Mouse (Mus musculus) limb, embryonic 14.5 days (tissue): Measurements from ENCODE around the gene Scd2. TPM values are rescaled to one million over a fixed set of nuclear protein-coding genes. Genes with fewer than 3 reads are reported as not detected.

Experiments used
- ATAC-seq: fragments of 200-750 bp; cut with Nextera tagmentation; 2 replicates; pipeline ENCODE4 v1.8.0; 2017; ENCODE audit warnings: low read depth, moderate number of reproducible peaks, moderate TSS enrichment; ENCODE audit not compliant: low FRiP score
- DNase-seq: peaks from one replicate; pipeline ENCODE4 v3.0.0-alpha.2; 2015; ENCODE audit warnings: low spot score
- H3K27ac ChIP-seq: fragments of 300-500 bp; sonication (generic); replicated peaks from 2 replicates; pipeline ENCODE4 v1.5.1; 2014; ENCODE audit warnings: low read depth, mild to moderate bottlenecking, low read length, moderate library complexity, mixed read lengths
- H3K27me3 ChIP-seq: fragments of 300-500 bp; sonication (generic); 2 replicates; pipeline ENCODE4 v1.6.1; 2014; ENCODE audit warnings: low read length, mixed read lengths; ENCODE audit not compliant: control insufficient read depth, insufficient read depth
- H3K36me3 ChIP-seq: fragments of 300-500 bp; sonication (generic); 2 replicates; pipeline ENCODE4 v1.6.1; 2014; ENCODE audit warnings: mild to moderate bottlenecking, low read length, moderate library complexity, mixed read lengths; ENCODE audit not compliant: control insufficient read depth, insufficient read depth
- H3K4me1 ChIP-seq: fragments of 300-500 bp; sonication (generic); 2 replicates; pipeline ENCODE4 v1.6.1; 2014; ENCODE audit warnings: antibody characterized with exemption, low read length, mixed read lengths; ENCODE audit not compliant: control insufficient read depth, insufficient read depth
- H3K4me2 ChIP-seq: fragments of 300-500 bp; sonication (generic); replicated peaks from 2 replicates; pipeline ENCODE4 v1.6.1; 2014; ENCODE audit warnings: low read depth, mild to moderate bottlenecking, low read length, moderate library complexity; ENCODE audit not compliant: severe bottlenecking
- H3K4me3 ChIP-seq: fragments of 300-500 bp; sonication (generic); replicated peaks from 2 replicates; pipeline ENCODE4 v1.5.1; 2014; ENCODE audit warnings: low read length
- H3K9ac ChIP-seq: fragments of 300-500 bp; sonication (generic); 2 replicates; pipeline ENCODE4 v1.6.1; 2014; ENCODE audit warnings: mild to moderate bottlenecking, low read depth, low read length, moderate library complexity; ENCODE audit not compliant: severe bottlenecking
- H3K9me3 ChIP-seq: fragments of 300-500 bp; sonication (generic); 2 replicates; pipeline ENCODE4 v1.6.1; 2016; ENCODE audit warnings: low read length; ENCODE audit not compliant: control insufficient read depth
- POLR2A ChIP-seq: fragments of 200-500 bp; IDR thresholded peaks from 2 replicates; pipeline ENCODE4 v1.8.0; 2012; ENCODE audit warnings: inconsistent platforms, mild to moderate bottlenecking, moderate library complexity, borderline replicate concordance; ENCODE audit not compliant: insufficient read depth, insufficient read length; ENCODE audit errors: extremely low read depth
- WGBS: fragments of 180-500 bp; shearing (Covaris S2); extraction: QIAGEN DNeasy Blood & Tissue Kit; methylation state at CpG from one replicate; pipeline ENCODE4 v1.1.7; 2014; 5-methylcytosine and 5-hydroxymethylcytosine counted together
- polyA plus RNA-seq, 2 experiments: library from polyadenylated mRNA; depleted of rRNA in 1 of 2; stranded (reverse) in 1 of 2; unstranded in 1 of 2; fragments of >200 nt; fragmentation: Nextera tagmentation in 1 of 2; extraction: Ambion mirVana in 1 of 2; gene quantifications; 2 replicates each; pipeline versions ENCODE4 v1.2.1 to v1.2.3; 2012 to 2014

Scd2 gene
- polyA plus RNA-seq, 2 experiments = 218 to 274 TPM

DNA sequence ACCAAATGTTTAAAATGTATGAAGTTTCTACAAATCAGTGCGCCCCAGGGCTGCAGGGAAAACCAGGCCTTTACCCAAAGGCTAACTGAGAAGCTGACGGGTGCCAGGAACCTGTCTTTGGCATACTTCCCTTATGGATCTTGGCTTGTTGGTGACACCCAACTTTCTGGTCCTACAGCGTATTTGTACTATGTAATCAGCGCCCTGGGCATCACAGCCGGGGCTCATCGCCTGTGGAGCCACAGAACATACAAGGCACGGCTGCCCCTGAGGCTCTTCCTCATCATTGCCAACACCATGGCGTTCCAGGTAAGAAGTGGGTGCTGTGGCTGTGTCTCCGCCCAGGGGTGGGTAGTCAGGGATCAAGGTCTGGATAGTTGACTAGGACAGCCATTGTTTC, 4.4 kb downstream of the Scd2 start:
- DNase-seq (no peak), ATAC-seq (no peak)
- no peak overlapping the region for H3K27ac ChIP-seq
- no peak for TF ChIP-seq POLR2A
- peaks cover 50% of the 10 kb centered on the region for H3K4me1 ChIP-seq
- 70% methylated on average over 9 of the region's 9 CpGs for WGBS
- H3K9me3 ChIP-seq = no peaks in the 10 kb centered on the region
- peaks cover 78% of the 10 kb centered on the region for H3K36me3 ChIP-seq
- H3K9ac ChIP-seq = peak overlapping the region; percentile 86; the same call in 1 of the 2 replicates
- no peaks in the 10 kb centered on the region for H3K27me3 ChIP-seq
- peak overlapping the region; percentile 92 for H3K4me3 ChIP-seq
- H3K4me2 ChIP-seq = peak overlapping the region; percentile 96

DNA sequence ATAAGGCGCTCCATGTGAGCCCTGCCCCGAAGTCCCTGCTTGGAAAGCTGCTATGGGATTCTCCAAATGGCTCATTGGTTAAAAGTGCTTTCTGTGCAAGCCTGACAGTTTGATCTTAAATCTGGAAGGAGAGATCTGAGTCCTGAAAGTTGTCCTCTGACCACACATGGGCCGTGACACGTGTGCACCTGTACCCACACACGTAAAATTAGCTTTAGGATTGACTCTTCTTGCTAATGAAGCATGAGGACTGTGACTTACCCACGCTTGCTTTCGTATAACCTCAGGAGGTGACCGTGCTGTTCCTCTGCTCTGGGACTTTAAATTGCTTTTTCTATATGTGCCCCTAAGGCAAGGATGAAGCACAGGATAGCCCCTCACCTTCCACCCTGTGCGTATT, 5.6 kb downstream of the Scd2 start:
- H3K4me3 ChIP-seq = peak overlapping the region; percentile 92; the same call in 1 of the 2 replicates
- DNase-seq = no peak
- no peak for TF ChIP-seq POLR2A
- no peaks in the 10 kb centered on the region for H3K9me3 ChIP-seq
- no peak for ATAC-seq
- H3K9ac ChIP-seq = peak overlapping the region; percentile 38; the same call in 1 of the 2 replicates
- no peaks in the 10 kb centered on the region for H3K27me3 ChIP-seq
- peaks cover 90% of the 10 kb centered on the region for H3K36me3 ChIP-seq
- H3K4me2 ChIP-seq = peak overlapping the region; percentile 96; the same call in 1 of the 2 replicates
- WGBS = 82% methylated on average over 9 of the region's 9 CpGs
- H3K4me1 ChIP-seq = peaks cover 47% of the 10 kb centered on the region
- no peak overlapping the region for H3K27ac ChIP-seq

DNA sequence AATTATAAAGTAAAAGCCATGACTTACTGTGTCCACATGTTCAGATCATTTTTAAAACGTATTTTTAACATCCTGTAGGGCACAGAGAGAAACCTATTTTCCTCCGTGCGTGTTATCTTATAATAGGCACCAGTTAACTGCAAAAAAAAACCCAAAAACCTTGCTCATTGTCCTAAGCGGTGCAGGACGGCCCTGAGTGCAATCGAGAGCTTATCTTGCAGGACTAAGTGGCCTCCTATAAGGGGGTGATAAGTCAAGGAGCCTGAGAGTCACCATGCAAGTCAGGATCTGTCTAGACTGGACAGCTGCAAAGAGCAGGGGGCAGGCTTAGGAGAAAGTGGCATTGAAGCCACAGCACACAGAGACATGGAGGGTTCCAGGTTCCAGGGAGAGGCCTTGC, 6.4 kb downstream of the Scd2 start:
- no peaks in the 10 kb centered on the region for H3K27me3 ChIP-seq
- WGBS = 69% methylated on average over 6 of the region's 6 CpGs
- H3K9ac ChIP-seq = 0 out of 2 replicates have a peak overlapping the region, but pooled peaks have one; percentile 7
- TF ChIP-seq POLR2A = no peak
- no peak overlapping the region; the same call in 1 of the 2 replicates for H3K4me2 ChIP-seq
- peaks cover 98% of the 10 kb centered on the region for H3K36me3 ChIP-seq
- no peak overlapping the region for H3K4me3 ChIP-seq
- H3K27ac ChIP-seq = no peak overlapping the region
- ATAC-seq = no peak
- H3K4me1 ChIP-seq = peaks cover 47% of the 10 kb centered on the region
- no peak for DNase-seq
- no peaks in the 10 kb centered on the region for H3K9me3 ChIP-seq

DNA sequence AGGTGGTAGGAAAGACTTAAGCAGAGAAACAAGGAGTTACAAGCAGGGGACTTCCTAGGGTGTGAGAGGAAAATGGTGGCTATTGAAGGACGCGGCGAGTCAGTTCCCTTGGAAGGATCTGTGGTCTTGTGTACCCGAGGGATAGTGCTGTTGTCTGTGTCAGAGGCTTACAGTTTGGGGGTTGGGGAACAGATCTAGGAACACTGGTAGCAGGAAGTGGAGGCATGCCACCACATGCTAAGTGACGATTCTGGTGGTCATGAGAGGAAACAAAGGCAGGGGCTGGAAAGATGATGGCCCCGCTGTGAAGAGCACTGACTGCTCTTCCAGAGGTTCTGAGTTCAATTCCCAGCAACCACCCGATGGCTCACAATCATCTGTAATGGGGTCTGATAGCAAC, 7.0 kb downstream of the Scd2 start:
- no peak overlapping the region for H3K4me3 ChIP-seq
- DNase-seq (no peak), ATAC-seq (no peak)
- H3K4me2 ChIP-seq = no peak overlapping the region
- no peak overlapping the region for H3K27ac ChIP-seq
- 80% methylated on average over 7 of the region's 7 CpGs for WGBS
- no peak overlapping the region for H3K9ac ChIP-seq
- H3K9me3 ChIP-seq = no peaks in the 10 kb centered on the region
- H3K4me1 ChIP-seq = peaks cover 47% of the 10 kb centered on the region
- H3K36me3 ChIP-seq = peaks cover 98% of the 10 kb centered on the region
- no peak for TF ChIP-seq POLR2A
- no peaks in the 10 kb centered on the region for H3K27me3 ChIP-seq

DNA sequence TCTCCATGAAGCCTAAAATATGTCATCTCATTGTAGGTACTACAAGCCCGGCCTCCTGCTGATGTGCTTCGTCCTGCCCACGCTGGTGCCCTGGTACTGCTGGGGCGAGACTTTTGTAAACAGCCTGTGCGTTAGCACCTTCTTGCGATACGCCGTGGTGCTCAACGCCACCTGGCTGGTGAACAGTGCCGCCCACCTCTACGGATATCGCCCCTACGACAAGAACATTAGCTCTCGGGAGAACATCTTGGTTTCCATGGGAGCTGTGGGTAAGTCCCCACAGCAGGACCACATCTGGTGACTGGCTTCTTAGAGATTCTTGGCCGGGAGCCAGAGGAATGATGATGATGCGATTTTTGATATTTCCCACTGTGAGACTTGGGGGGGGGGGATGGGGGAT, 7.7 kb downstream of the Scd2 start:
- 64% methylated on average over 16 of the region's 16 CpGs for WGBS
- Histone ChIP-seq H3K27me3 (no peaks in the 10 kb centered on the region), H3K4me3 (no peak overlapping the region), H3K27ac (no peak overlapping the region), H3K36me3 (peaks cover 99% of the 10 kb centered on the region), H3K9ac (no peak overlapping the region), H3K9me3 (no peaks in the 10 kb centered on the region), H3K4me1 (peaks cover 47% of the 10 kb centered on the region), H3K4me2 (no peak overlapping the region)
- DNase-seq (peak; percentile 62), ATAC-seq (no peak)
- TF ChIP-seq POLR2A = no peak
